Mouse (Mus musculus): Measurements from ENCODE around the gene Vkorc1. TPM values are rescaled to one million over a fixed set of nuclear protein-coding genes. Genes with fewer than 3 reads are reported as not detected.
A peak's percentile ranks its signal among the peaks of the same experiment; 100 is the strongest.

Vkorc1 gene
- total RNA-seq, 2 experiments from 2014 or later = 26.3 to 26.6 TPM

DNA sequence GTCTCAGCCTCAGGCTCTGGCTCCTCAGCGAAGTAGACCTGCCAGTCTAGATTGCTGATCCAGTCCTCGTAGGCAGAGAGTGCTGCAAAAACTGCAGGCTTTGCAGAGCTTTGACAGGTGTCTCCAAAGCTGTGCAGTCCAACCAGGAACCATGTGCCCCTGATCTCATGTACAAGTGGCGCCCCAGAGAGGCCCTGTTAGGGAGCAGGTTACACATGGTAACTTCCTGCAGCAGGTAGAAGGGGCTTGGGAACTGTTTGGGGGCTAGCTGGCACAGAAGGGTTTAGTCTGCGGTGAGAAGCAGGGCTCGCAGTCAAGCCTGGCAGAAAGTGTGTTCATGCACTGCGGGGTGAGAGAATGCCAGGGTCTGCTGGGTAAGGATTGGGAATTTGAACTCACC is 8.9 kb downstream of the Vkorc1 start:
- no peak for DNase-seq (ENCODE audit: low spot score in 2 of 2)
- Histone ChIP-seq H3K4me3 (no peak overlapping the region), H3K27ac (peak overlapping the region; percentile 53)
- TF ChIP-seq CTCF (conservative IDR thresholded peaks at IDR 0.05) = no peak

- H3K4me3 ChIP-seq = no peak overlapping the region
- peak overlapping the region; percentile 53 for H3K27ac ChIP-seq
- no peak for TF ChIP-seq CTCF (conservative IDR thresholded peaks at IDR 0.05)
- DNase-seq (ENCODE audit: low spot score in 2 of 2) = peak in 1 of 2 experiments; percentile 46
Observed at GRCm38 (mm10) chr7:127885951-127886350, 9.5 kb downstream of the Vkorc1 start.

- no peak overlapping the region for H3K27ac ChIP-seq
- no peak for TF ChIP-seq CTCF (conservative IDR thresholded peaks at IDR 0.05)
- H3K4me3 ChIP-seq = no peak overlapping the region
- DNase-seq (ENCODE audit: low spot score in 2 of 2) = no peak
Observed at GRCm38 (mm10) chr7:127880431-127880830, 15.0 kb downstream of the Vkorc1 start.

DNA sequence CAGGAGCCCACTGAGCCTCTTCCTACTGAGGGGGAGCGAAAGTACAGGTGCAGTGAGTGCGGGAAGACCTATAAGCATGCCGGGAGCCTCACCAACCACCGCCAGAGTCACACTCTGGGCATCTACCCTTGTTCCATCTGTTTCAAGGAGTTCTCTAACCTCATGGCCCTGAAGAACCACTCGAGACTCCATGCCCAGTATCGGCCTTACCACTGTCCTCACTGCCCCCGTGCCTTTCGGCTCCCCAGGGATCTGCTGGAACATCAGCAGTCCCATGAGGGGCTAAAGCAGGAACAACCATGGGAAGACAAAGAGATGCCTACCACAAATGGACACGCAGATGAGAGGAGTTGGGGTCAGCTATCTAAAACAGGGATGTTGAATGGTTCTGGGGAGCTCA is 16.1 kb downstream of the Vkorc1 start:
- Histone ChIP-seq H3K4me3 (no peak overlapping the region), H3K27ac (no peak overlapping the region)
- no peak for DNase-seq (ENCODE audit: low spot score in 2 of 2)
- TF ChIP-seq CTCF (conservative IDR thresholded peaks at IDR 0.05) = no peak

GRCm38 (mm10) chr7:127876467-127877348 is 18.7 kb downstream of the Vkorc1 start, which contains the start of gene Zfp668:
TSS of gene Zfp668 (minus strand) at chr7:127876828.
- Histone ChIP-seq H3K27ac (peak within 1 kb of the TSS; percentile 99), H3K4me3 (peak within 1 kb of the TSS; percentile 99)
- DNase-seq (ENCODE audit: low spot score in 2 of 2) = peak; percentile 89 to 90
- TF ChIP-seq CTCF (conservative IDR thresholded peaks at IDR 0.05) = no peak

GRCm38 (mm10) chr7:127876041-127876466 is 19.4 kb downstream of the Vkorc1 start, which contains the start of gene Zfp646:
TSS of gene Zfp646 (plus strand) at chr7:127876221.
- Histone ChIP-seq H3K27ac (peak within 1 kb of the TSS; percentile 99), H3K4me3 (peak within 1 kb of the TSS; percentile 99)
- TF ChIP-seq CTCF (conservative IDR thresholded peaks at IDR 0.05) = no peak
- peak; percentile 66 to 67 for DNase-seq (ENCODE audit: low spot score in 2 of 2)

DNA sequence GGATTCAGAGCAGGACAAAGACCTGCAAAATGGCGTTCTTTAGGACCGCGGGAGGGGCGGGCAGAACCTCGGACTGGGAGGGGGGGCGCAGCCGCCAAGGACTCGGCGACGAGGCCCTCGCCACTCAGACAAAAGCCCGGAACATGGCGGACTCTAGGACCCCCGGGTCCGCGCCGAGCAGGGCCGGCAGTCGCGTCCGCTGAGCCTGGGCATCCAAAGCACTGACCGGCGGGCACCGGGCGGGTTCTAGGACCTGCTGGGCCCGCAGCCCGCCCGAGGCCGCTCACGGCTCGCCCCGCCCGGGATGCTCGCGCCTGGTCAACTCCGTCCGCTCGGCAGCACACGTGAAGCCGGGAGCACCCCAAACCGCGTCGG is 19.8 kb downstream of the Vkorc1 start:
- Histone ChIP-seq H3K27ac (peak overlapping the region; percentile 99), H3K4me3 (peak overlapping the region; percentile 99)
- peak; percentile 92 to 95 for DNase-seq (ENCODE audit: low spot score in 2 of 2)
- no peak for TF ChIP-seq CTCF (conservative IDR thresholded peaks at IDR 0.05)

- no peak for TF ChIP-seq CTCF (conservative IDR thresholded peaks at IDR 0.05)
- DNase-seq (ENCODE audit: low spot score in 2 of 2) = no peak
- Histone ChIP-seq H3K27ac (peak overlapping the region; percentile 99), H3K4me3 (peak overlapping the region; percentile 99)
Observed at GRCm38 (mm10) chr7:127874812-127875626, 20.4 kb downstream of the Vkorc1 start.

- Histone ChIP-seq H3K4me3 (no peak overlapping the region), H3K27ac (no peak overlapping the region)
- TF ChIP-seq CTCF (conservative IDR thresholded peaks at IDR 0.05) = peak; percentile 58
- no peak for DNase-seq (ENCODE audit: low spot score in 2 of 2)
Observed at GRCm38 (mm10) chr7:127870136-127870821, 25.1 kb downstream of the Vkorc1 start.

GRCm38 (mm10) chr7:127869149-127869810 is 26.1 kb downstream of the Vkorc1 start:
- TF ChIP-seq CTCF (conservative IDR thresholded peaks at IDR 0.05) = no peak
- Histone ChIP-seq H3K27ac (peak overlapping the region; percentile 48; the same call in 1 of the 2 replicates), H3K4me3 (no peak overlapping the region)
- DNase-seq (ENCODE audit: low spot score in 2 of 2) = no peak

DNA sequence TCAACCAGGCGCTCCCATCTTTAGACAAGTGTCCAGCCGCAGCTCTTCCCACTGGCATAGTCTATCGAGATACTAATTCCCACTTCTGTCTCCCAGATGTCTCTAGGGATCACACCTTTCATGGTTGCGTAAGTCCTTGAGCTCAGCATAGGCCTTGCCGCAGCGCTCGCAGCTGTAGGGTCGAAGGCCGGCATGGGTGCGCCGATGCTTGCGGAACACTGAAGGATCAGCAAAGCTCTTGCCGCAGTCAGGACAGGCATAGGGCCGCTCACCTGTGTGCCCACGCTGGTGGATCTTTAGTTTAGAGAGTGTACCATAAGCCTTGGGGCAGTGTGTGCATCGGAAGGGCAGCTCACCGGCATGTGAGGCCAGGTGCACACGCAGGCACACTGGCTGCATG is 27.8 kb downstream of the Vkorc1 start:
- Histone ChIP-seq H3K27ac (no peak overlapping the region), H3K4me3 (no peak overlapping the region)
- no peak for DNase-seq (ENCODE audit: low spot score in 2 of 2)
- no peak for TF ChIP-seq CTCF (conservative IDR thresholded peaks at IDR 0.05)

GRCm38 (mm10) chr7:127866434-127866833 is 29.0 kb downstream of the Vkorc1 start:
- DNase-seq (ENCODE audit: low spot score in 2 of 2) = no peak
- H3K27ac ChIP-seq = no peak overlapping the region
- TF ChIP-seq CTCF (conservative IDR thresholded peaks at IDR 0.05) = no peak

More at GRCm38 (mm10) chr7:127866434-127866833, 29.0 kb downstream of the Vkorc1 start:
- no peak overlapping the region for H3K4me3 ChIP-seq

Measured in layer of hippocampus, adult 2 months (tissue).